Mouse (Mus musculus): ENCODE results near the gene Ovol3.
"Not testable (repeated sequence)": the region's sequence is repeated elsewhere in the genome, so short reads cannot be mapped to it uniquely, and the experiment has no call there.

The Ovol3 gene

DNA sequence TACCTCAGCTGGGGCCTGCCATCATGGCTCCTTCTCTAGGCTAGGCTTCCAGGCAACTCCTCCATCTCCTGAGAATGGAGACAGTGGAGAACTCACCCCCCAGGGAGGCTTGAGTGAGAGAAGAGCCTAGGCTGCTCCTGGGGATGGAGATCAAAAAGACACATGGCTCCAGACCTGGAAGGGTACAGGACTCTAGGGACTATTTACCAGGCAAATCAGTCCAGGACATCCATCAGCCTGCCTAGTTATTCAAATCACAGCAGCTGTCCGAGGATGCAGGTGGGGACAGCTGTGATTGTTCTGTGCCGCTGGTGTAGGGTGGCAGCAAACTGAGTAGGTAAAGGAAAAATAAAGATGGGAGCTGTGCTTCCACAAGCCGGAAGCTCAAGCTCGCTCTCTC is at the start of gene Ovol3:
Ovol3 (minus strand) TSS at position 101 of the 400 bp plus-strand sequence.
- no peak for DNase-seq

GRCm38 (mm10) chr7:30282740-30283139 is 47.2 kb upstream of the Ovol3 start:
- DNase-seq = no peak

DNA sequence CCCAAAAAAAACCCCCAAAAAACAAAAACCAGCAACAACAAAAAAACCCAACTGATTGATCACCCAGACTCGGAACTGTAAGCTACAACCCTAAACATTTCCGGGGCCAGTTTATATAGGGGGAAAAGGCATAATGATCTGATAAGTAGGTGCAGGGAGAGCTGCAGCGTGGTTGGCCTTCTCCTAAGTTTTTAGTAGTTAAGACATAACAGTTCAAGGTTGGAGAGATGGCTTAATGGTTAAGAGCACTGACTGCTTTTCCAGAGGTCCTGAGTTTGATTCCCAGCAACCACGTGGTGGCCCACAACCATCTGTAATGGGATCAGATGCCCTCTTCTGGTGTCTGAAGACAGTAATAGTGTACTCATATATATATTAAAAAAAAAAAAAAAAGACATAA is 46.0 kb upstream of the Ovol3 start:
- no peak for DNase-seq

DNA sequence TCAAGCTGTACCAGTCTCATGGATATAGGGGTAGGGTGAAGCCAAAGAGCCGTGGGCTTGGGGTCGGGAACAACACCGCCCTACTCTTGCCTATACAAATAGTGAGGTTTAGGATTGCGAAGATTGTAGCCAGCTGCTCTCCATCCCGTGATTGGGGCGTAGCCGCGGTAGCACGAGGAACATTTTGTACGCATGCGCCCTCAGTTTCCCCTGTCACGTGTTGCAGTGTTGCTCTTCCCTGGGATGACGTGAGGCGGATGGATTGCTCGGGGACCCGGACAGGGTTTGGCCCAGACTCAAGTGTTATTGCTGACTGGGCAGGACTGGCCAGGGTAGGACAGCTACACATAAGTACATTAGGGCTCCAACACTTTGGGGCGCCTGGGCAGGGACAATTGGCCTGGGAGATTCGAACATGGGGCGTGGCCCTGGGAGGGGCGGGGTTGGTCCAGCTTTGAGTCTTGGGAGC is 45.2 kb upstream of the Ovol3 start:
- peak; percentile 81 to 83 for DNase-seq

DNA sequence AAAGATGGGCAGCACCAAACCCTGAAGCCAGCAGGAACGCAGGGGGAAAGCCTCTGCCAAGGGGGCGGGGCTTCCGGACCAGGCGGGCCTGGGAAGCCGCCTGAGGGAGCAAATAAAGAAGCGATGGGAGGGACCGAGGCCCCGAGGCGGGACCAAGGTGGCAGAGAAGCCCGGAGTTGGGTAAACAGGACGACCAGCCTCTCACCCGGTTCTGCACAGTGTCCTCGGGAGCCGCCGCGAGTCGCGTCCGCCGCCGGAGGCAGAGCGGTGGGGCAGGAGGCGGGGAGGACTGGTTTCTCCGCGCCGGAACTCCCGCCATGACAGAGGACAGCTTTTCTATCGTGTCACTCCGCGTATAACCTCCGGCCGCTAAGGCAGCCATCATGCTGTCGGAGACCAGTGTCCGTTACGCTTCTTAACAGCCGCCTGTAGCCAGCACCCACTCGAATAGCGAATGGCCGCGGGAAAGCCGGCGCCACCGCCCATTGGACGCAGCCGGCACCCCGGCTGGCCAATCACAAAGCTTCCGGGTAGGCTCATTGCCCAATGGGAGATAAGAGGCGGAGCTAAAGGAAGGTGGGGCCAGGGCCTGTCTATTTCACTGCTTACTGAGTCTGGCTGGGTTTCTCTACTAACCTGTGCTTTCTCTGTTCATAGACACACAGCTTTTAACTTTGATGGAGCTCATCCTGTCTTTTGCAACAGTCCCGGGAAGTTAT is 44.6 kb upstream of the Ovol3 start, which contains the start of the genes Thap8 and Wdr62:
Thap8 (plus strand) TSS at position 144 of the 719 bp plus-strand sequence.
Wdr62 (minus strand) TSS at position 469 of the 719 bp plus-strand sequence.
- DNase-seq = peak; percentile 89 to 90

DNA sequence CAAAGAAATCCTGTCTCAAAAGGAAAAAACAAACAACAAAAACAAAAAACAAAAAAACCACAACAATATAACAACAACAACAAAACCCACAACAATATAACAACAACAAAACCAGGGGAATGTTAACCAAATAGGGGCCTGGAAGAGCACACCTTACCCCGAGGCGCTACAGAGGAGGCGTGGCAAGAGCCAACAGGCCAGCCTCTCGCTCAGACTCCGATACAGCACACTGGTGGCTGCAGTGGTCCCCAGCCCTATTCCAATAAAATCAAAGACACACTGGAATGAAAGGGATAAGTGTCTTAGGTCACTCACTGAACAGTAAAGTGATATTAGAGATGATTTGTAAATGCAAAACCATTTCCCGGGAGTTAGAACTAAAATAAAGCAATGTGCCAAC is 44.0 kb upstream of the Ovol3 start:
- DNase-seq = no peak

DNA sequence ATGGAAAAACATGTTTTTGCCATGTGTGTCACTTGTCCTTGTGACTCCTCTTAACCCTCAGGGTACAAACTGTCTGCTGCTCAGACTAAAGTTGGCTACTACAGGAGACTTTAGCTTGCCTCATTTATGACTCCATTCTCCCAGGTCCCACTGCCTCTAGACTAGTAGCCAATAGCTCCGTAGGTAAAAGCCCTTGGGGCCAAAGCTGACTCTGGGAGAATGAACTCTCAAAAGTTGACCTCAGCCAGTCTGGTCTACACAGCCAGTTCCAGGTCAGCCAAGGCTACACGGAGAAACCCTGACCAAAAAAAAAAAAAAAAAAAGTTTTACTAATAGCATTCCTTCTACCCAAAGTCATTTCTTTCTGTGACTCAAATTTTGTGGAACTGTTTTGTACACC is 43.4 kb upstream of the Ovol3 start:
- no peak for DNase-seq

GRCm38 (mm10) chr7:30274383-30274782 is 38.9 kb upstream of the Ovol3 start:
- DNase-seq = no peak

GRCm38 (mm10) chr7:30269641-30270040 is 34.1 kb upstream of the Ovol3 start:
- no peak for DNase-seq

- DNase-seq = no peak
These were observed 31.3 kb upstream of the Ovol3 start for GRCm38 (mm10) chr7:30266780-30267179.

DNA sequence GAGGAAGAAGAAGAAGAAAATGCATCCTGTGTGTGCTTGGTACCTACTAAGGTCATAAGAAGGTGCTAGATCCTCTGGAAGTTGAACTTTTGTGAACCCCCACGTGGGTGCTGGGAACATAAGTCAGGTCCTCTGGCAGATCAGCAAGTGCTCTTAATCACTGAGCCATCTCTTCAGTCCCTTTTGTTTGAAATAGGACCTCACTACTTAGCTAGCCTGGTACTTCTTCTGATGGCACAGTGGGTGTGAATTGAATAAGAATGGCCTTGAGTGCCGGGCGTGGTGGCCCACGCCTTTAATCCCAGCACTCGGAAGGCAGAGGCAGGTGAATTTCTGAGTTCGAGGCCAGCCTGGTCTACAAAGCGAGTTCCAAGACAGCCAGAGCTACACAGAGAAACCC is 30.4 kb upstream of the Ovol3 start:
- DNase-seq = no peak

GRCm38 (mm10) chr7:30265531-30265930 is 30.0 kb upstream of the Ovol3 start:
- DNase-seq = no peak

GRCm38 (mm10) chr7:30265041-30265440 is 29.5 kb upstream of the Ovol3 start:
- DNase-seq = no peak

GRCm38 (mm10) chr7:30251956-30252954 is 16.7 kb upstream of the Ovol3 start:
- no peak for DNase-seq

GRCm38 (mm10) chr7:30237374-30237773 is 1.8 kb upstream of the Ovol3 start:
- not testable (repeated sequence) for DNase-seq

DNA sequence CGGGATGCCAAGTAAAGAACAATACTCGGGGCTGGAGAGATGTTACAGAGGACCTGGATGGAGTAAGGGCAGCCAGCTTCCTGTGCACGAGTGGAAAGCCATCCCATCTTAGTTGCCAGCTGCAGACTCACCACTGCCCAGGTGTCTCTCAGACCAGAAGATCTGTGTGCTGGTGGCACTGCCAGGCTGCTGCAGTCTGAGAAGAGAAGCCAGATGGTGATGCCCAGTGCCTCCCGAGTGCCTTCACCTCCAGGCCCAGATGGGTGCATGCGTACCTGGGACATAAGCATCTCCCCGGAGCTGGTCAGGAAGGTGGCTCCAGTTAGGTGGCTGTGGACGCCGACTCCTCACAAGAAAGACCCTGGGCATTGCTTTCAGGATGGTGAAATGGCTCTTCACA is 434 bp downstream of the Ovol3 start:
- DNase-seq = no peak

GRCm38 (mm10) chr7:30234276-30234858 is 1.2 kb downstream of the Ovol3 start:
- DNase-seq = no peak

- DNase-seq = peak; percentile 35 to 40
These were observed 2.1 kb downstream of the Ovol3 start for GRCm38 (mm10) chr7:30233387-30233786.

GRCm38 (mm10) chr7:30232631-30233148 is 2.8 kb downstream of the Ovol3 start:
- peak; percentile 61 to 66 for DNase-seq

GRCm38 (mm10) chr7:30231669-30232454 is 3.7 kb downstream of the Ovol3 start, which contains the start of the genes Polr2i and Tbcb:
Gene Polr2i, plus strand, starts transcription at chr7:30231948.
Gene Tbcb, minus strand, starts transcription at chr7:30232272.
- DNase-seq = peak; percentile 99

DNA sequence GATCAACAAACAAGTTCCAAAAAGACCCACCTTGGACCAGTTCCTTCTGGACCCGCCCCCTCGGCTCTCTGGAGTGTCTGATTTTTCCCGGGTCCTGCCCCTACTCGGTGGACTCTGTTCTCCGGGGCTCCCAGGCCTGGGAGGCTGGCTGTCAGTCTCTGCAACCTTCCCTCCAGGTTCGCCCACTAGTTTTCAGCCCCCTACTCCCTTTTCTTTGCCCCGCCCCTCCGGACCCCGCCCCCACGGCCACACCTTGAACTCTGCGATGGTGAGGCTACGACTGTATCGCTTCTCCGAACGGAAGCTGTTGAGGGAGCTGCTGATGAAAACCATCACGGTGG is 4.2 kb downstream of the Ovol3 start:
- DNase-seq = no peak

GRCm38 (mm10) chr7:30224206-30224605 is 11.3 kb downstream of the Ovol3 start:
- no peak for DNase-seq
